Mouse (Mus musculus): Measurements from ENCODE around the gene Hcrtr1. TPM values are rescaled to one million over a fixed set of nuclear protein-coding genes. Genes with fewer than 3 reads are reported as not detected.

The Hcrtr1 gene
- total RNA-seq, 2 experiments from 2014 or later = 0.46 to 0.77 TPM

DNA sequence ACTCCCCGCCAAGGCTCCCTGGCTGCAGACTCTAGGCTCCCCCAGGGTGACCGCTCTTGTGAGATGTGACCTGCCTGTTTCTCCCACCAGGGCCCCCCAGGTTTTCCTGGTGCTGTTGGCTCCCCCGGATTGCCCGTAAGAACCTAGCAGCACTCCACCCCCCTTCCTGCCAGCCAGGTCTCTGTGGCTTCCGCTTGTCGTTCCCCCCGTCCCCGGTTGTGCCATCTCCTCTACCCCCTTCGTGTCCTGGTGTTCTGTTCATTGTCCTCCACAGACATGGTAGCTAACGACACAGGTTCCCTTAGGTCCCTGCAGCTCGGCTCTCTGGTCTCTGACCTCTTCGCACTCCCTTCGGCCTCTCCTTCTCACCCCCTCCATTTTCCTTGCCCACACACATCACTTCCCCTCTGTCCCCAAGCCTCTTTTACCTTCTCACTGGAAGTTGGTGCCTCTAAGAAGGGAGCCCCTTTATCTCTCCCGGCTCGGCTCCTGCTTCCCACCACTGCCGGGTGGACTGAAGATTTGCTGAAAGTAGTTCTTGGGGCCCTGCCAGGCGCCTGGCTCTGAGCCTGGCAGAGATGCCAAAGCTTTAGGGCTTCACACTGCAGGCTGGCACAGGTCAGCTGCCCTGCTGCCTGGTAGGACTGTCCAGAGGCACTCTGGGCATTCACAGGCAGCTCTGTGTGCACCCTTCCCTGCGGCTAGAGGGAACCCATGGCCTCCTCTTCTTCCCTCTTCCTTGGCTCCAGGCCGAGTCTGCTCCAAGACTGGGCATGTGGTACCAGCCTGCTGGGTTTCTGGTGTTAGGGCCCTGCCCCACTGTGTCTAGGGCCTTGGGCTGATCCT is 57.6 kb downstream of the Hcrtr1 start:
- DNase-seq (ENCODE audit: low spot score in 2 of 2) = peak; percentile 39 to 61

Other genes starting within 250 kb of the Hcrtr1 start
- under 1 TPM; 0.51 to 0.53 TPM for gene Spocd1, start 210.1 kb downstream of the Hcrtr1 start, total RNA-seq (2021)
- gene Adgrb2, start 154.5 kb downstream of the Hcrtr1 start, total RNA-seq (2021) = 10 to 100 TPM; 20.4 to 23.9 TPM
- gene Col16a1, start 91.5 kb downstream of the Hcrtr1 start, total RNA-seq (2021) = 10 to 100 TPM; 13.2 to 14.7 TPM
- 10 to 100 TPM; 74.1 to 79.0 TPM for gene Pef1, start 36.8 kb downstream of the Hcrtr1 start, total RNA-seq (2021)
- gene Tinagl1, start 35.8 kb upstream of the Hcrtr1 start, total RNA-seq (2021) = 100 to 1,000 TPM; 133 to 239 TPM
- not detected for gene Gm853, start 83.0 kb upstream of the Hcrtr1 start, total RNA-seq (2021)
- gene Serinc2, start 139.8 kb upstream of the Hcrtr1 start, total RNA-seq (2021) = 1 to 10 TPM; 1.7 to 2.8 TPM
- 100 to 1,000 TPM in 1 of 2 experiments, 10 to 100 TPM in 1; 61.4 to 128 TPM for gene Fabp3, start 169.2 kb upstream of the Hcrtr1 start, total RNA-seq (2021)
- not detected for gene Gm10570, start 169.3 kb upstream of the Hcrtr1 start, total RNA-seq (2021)
- gene Zcchc17, start 220.6 kb upstream of the Hcrtr1 start, total RNA-seq (2021) = 10 to 100 TPM; 40.4 to 46.0 TPM
- gene Snrnp40, start 220.8 kb upstream of the Hcrtr1 start, total RNA-seq (2021) = 10 to 100 TPM; 27.3 to 34.9 TPM